Mouse (Mus musculus) cerebellum, adult 2 months (tissue): Measurements from ENCODE around the gene Cyp2d9.

Experiments
- CTCF ChIP-seq: fragments of 200-500 bp; IDR thresholded peaks from 2 replicates; pipeline ENCODE4 v1.5.1; 2011; ENCODE audit warnings: low read depth, mild to moderate bottlenecking, control low read depth, low read length, moderate library complexity, borderline replicate concordance; ENCODE audit not compliant: insufficient read depth
- POLR2A ChIP-seq: fragments of 200-500 bp; IDR thresholded peaks from 2 replicates; pipeline ENCODE4 v1.6.1; 2011; ENCODE audit warnings: low read length, control low read depth, borderline replicate concordance; ENCODE audit not compliant: insufficient read depth

- no peak for TF ChIP-seq POLR2A
- TF ChIP-seq CTCF: no peak
Measured at GRCm38 (mm10) chr15:82407536-82407935, 25.7 kb upstream of the Cyp2d9 start.
